Mouse (Mus musculus): ENCODE results near the gene Prss40.

The Prss40 gene

DNA sequence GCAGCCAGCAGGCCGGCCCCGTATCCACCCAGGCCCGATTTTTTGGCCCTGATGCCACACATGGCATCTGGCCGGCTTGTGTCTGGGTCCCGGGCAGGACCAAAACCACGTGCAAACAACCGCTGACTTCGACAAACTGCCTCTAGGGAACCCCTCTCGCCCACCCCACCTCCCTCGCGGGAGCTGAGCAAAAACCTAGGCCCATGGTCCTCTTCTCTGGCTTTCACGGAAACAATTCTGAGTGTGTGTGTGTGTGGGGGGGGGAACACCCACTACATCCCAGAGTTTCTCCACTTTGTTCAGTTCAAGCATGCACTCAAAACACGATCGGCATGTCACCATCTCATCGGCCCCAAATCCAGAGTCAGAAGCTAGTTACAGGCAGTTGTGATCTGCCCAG lies at the start of gene Prss40:
Gene Prss40, minus strand, starts transcription at position 101 of the 400 bp plus-strand sequence.
- no peak for DNase-seq (ENCODE audit: low spot score in 2 of 2)

DNA sequence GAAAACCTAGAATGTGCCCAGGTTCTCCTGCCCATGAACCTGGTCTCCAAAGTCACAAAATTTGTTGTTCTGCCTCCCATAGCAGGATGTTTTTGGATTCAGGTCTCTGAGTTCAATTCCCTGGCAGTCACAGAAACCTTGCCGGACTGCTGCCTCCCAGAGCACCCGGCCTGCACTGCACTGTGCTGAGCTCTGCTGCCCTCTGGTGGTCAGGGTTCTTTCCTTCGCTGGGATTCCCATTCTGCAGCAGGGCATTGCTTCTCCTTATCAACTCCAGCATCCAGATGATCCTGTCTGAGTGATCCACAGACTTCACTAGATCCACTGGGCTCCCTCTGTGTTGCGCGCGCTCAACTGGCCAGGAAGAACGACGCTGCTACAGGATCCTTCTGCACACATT lies 41.6 kb upstream of the Prss40 start:
- peak in 1 of 2 experiments; percentile 54 for DNase-seq (ENCODE audit: low spot score in 2 of 2)

DNA sequence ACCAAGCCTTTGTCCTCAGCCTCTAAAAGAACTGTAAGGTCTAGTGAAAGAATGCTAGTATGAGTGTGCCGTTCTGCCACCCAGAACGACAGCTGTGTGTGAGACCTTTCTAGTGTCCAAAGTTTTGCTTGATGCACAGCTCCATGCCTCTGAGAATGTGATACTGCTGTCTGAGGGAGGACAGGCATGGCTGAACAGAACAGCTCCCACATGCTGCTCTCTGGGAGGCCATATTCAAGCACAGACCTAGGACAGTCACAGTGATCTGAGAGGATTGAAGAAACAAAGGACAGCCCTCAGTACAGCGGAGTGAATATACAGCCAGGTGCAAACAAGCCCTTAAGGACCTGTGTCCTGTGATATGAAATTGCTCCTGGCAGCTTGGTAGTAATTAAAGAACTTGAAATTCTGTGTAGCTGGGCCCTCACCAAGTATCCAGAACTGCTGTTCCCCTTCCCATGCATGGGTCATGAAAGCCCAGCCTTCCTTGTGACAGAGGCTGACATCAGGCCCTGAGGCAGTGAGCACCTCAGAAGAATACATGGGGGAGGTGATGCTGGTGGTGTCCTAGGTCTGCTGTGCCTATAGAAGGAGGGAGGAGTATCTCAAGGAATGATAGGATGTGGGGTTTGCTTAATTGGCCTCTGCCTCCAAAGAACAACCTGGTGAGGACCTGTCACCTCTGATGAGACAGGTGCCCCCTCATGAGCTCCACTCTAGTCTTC lies 40.7 kb upstream of the Prss40 start:
- DNase-seq (ENCODE audit: low spot score in 2 of 2): no peak

DNA sequence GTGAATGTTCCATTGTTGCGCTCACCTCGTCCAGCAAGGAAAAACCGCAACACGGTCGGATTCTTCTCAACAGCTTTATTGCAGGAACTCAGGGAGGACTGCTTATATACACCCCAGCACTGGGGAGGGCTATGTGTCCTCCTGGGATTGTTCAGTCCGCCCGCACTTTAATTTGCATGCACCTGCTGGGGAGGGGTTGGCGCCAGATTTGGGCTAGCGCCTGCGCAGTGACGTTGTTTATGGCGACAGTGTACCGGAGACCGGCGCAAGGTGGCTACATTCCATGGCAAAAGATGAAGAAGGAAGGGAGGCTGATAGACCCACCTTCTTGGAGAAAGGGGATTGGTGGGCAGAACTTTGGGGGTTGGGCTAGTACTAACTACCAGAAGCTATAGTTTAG lies 39.3 kb upstream of the Prss40 start:
- DNase-seq (ENCODE audit: low spot score in 2 of 2): no peak

DNA sequence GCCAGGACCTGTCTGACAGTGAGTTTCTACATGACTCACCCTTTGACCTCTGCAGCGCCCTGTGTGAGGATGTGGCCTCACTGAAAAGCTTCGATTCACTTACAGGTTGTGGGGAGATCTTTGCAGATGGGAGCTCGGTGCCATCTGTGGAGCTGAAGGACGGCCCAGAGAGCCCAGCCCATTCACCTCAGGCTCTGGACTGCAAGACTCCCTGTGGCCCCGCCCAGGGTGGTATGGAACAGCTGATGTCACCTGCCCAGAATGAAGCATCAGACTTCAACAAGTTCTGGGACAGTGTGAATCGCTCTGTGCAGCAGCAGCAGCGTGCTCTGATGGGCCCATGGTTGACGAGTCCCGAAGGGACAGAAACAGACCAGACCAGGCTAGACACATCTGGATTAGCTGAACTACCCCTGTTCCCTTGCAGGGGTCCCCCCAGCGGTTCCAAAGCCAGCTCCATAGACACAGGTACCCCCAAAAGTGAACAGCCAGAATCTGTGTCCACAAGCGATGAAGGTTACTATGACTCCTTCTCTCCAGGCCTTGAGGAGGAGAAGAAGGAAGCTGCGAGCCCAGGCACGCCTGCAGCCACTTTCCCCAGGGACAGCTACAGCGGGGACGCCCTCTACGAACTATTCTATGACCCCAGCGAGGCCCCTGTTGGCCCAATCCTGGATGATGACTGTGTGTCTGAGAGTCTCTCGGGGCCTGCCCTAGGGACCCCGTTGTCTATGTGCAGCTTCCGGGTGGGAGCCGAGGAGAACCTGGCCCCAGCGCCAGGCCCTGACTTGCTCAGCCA lies 26.8 kb upstream of the Prss40 start:
- no peak for DNase-seq (ENCODE audit: low spot score in 2 of 2)

DNA sequence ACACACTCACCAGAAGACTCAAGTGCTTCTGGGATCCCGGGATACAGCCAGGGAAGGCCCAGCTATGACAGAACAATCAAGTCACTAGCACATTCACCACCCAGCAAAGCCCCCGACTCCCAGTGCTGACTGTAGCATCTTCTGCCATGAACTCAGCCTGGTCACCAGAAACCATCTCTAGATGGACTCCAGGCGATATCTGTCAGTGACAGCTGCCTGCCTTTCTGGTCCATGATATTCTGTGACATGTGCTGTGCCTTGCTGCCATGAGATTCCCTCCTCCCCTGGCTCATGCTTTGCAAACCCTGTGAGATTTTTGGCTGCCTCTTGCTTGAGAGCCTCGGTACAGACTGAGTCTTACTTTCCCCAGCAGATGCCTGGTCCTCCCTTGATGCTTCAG lies 24.0 kb upstream of the Prss40 start:
- no peak for DNase-seq (ENCODE audit: low spot score in 2 of 2)

DNA sequence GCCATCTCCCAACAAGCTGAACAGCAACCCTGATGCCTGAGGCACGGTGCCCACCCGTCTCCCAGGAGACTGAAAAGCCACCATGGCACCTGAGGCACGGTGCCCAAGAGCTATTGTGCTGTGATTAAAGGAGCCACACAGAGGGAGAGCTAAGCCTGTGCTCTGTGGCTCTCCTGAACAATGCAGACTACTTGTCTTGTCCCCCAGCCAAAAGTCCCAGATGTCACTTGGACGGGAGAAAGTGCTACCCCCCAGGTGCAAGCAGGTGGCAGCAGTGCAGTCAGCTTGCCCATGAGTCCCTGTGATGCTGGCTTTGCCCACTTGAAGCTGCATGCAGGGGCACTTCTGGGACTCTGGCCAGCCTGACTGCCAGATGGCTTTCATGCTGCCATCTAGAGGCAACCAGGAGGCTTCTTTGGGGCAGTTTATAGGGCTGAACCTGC lies 23.1 kb upstream of the Prss40 start:
- DNase-seq (ENCODE audit: low spot score in 2 of 2): peak; percentile 55

DNA sequence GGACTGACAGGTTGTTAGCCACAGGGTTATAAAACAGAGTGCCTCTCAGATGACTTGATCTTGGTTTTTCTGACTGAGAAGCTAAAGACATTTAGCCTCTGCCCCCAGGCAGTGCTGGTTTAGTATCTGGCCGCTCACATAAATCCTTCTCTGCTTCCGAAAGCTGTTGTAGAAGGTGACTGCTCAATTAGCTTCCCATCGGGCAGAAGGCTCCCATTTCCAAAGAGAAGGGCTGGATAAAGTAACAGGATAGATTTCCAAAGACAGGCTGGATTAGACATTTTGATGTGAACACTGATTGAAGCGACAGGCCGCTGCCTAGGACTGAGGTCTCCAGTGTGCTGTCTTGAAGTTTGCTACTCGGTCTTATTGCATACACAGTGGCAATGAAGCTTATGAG lies 21.5 kb upstream of the Prss40 start:
- no peak for DNase-seq (ENCODE audit: low spot score in 2 of 2)

DNA sequence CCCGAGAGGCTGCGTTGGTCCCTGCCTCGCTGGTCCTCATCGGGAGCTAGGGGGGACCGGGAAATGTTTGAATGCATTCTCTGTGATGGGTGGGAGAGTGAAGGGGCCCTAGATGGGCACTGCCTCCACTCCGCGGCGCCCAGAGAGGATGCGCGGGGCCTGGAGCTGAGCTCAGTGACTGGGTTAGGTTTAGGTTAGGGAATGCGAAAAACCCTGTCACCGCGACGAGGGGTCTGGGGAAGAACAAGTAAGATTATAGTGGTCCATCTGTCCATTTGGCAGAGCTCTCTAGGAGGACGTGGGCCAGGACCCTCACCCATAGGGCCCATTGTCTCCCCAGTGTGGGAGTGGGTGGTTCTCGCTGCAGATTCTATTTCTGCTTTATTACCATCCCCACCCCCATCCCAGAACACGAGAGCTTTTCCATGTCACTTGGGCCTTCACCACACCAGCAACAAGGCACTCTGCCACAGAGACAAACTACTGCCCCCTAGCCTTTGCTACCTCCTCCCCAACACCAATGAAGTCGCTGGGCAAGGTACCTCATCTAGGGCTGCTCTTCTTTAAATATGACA lies 19.1 kb upstream of the Prss40 start:
- DNase-seq (ENCODE audit: low spot score in 2 of 2): no peak

DNA sequence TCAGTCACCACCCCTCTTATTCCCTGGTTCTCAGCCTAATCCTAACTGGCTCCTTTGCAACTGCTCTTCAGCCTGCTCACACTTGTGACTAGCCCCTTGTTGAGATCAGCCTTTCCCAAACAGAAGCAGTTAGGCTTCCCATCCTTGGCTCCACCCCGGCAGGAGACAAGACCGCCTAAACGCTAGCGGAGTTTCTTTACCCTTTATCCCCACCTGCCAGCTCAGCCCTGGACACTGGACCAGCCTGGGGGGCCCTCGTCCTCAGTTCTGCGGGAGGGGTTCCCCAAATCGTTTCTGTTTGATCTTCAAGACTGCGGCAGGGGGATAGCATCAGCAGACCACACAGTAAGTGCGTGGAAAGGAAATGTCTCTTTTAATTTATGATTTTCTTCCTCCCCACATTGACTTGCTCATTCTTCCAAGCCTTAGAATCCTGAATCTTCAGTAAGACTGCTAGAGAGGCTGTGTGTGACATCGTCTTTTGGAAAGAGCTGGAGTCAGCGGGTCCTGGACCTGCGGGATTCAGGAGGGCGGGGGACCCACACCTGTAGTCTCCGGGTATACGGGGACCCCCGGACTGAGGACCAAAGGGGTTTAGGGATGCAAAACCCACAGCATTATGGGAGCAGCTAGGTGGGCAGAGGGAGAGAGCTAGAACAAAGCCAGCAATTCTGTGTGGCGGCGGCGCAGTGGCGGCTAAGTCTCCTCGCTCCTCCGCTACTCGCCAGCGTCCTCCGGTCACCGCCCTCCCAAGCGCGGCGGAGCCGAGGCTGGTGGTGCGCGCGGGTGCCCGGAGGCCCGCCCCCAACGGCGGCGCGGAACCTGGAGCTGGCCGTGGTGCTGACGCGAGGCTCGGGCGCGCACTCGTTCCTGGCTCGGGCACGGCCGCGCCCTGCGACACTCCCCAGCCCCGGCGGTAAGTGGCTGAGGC lies 18.4 kb upstream of the Prss40 start, which contains the start of gene Amer3:
Gene Amer3, plus strand, starts transcription at position 807 of the 931 bp plus-strand sequence.
- peak; percentile 68 to 81 for DNase-seq (ENCODE audit: low spot score in 2 of 2)

DNA sequence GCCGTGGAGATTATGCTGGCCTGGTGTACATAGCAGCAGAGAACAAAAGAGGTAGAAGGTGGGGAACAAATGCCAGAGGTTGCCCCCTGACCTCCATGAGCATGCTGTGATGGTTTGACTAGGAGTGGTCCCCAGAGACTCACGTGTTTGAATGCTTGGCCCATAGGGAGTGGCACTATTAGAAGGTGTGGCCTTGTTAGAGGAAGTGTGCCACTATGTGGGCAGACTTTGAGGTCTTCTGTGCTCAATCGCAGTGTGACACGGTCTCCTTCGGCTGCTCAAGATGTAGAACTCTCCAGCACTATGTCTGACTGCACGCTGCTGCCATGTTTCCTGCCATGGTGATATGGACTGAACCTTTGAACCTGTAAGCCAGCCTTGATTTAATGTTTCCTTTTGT lies 12.5 kb upstream of the Prss40 start:
- DNase-seq (ENCODE audit: low spot score in 2 of 2): no peak

DNA sequence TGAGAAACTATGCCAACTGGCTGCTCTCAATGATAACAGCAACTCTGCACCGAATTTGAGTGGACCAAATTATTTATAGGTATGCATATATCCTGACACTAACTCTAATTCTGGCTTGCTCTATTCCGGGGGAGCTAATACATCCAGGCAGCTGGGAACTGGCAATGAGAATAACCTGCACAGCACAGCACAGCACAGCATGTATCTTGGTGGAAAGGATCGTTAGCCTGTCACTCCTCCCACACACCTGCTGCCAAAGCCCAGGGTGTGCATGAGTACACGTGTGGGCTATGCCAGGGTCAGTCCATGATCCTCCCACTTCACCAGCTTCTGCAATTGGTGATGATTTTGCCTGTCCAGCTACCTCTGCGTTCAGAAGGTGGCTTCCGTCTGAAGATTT lies 10.7 kb upstream of the Prss40 start:
- peak in 1 of 2 experiments; percentile 25 for DNase-seq (ENCODE audit: low spot score in 2 of 2)

DNA sequence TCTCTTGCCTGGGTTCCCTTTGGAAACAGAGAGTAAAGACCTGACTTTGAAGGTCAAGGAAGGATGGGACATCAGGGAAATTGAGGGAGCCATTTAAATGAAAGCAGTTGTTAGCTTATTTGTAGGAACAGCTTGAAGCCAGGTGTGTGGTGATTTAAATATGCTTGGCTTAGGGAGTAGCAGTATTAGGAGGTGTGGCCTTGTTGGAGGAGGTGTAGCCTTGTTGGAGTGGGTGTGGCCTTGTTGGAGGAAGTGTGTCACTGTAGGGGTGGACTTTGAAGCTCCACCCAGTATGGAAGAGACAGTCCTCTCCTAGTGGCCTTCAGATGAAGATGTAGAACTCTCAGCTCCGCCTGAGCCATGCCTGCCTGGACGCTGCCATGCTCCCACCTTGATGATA lies 9.1 kb upstream of the Prss40 start:
- DNase-seq (ENCODE audit: low spot score in 2 of 2): no peak

DNA sequence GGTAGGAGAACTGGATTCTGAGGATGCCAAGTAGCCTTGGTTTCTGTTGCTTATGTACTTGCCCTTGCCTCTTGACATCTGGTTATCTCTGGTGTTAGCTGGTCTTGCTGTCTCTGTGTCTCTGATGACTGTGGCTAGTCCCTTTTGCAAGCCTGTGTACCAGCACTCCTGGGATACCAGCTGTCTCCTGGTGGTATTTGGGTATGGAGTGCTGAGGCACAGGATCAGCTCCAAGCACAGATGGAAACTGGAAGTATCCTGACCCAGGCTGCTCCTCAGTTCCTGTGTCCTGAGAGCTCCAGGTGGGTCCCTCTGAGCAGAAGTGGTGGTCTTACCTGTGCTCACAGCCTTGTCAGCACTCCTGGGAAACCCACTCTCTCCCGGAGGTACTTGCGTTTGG lies 7.4 kb upstream of the Prss40 start:
- no peak for DNase-seq (ENCODE audit: low spot score in 2 of 2)

DNA sequence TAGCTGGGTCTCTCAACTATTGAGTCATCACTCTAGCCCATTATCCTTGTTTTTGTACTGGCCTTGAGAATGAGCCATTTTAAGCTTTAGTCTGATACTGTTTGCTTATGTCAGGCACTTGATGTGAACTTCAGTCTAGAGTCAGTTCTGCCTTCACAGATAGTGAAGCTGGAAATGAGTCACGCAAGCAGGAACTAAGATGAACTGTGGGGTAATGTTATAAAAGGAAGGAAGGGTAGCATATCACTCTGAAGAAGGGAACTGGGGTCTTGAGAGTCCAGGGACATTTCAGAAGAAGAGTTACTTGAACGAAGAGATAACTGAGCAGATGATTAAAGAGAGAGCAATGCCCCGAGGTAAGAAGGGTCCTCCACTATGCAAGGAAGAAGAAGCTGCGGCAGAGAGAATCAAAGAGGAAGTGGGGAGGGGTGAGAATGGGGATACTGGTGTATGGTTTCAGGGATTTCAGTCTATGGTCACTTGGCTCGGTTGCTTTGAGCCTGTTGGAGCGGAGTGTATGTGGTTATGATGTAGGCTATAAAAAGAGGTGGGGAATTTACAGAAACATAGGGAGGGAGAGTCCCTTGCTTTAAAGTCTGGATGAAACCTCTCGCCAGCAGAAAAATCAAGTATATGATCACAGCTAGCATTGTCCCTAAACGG lies 3.8 kb upstream of the Prss40 start:
- DNase-seq (ENCODE audit: low spot score in 2 of 2): no peak

DNA sequence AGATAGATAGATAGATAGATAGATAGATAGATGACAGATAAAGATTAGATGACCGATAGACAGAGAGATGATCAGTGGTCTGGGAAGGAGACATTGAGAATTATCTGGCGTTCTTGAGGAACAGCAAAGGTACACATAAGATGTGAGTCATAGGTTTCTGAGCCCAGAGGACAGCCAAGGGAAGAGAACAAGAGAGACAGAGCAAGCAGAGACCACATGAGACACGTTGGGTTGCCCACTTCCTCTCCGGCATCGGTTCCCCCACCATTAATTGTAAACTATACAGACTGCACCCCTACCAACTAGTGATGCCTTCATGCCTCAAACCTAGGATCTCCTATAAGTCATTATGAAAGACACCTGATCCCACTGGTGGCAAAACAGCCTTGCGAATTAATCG lies 6.5 kb downstream of the Prss40 start:
- no peak for DNase-seq (ENCODE audit: low spot score in 2 of 2)

DNA sequence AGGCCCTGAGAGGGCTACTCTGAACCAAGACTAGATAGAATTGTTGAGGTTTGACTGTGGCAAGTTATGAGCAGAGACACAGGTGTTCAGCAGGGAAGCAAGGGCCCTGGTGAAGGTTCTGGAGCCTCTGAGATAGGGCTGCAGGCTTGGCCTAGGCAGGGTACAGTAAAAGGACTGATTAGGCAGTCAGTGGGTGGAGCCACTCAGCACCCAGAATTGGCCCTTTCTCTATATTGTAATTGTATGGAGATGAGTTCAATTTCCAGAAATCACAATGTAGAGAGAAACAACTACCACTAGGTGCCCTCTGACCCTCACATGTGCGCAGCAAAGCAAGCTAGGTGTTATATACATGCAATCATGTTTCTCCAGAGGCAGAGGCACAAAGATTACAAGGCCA lies 7.1 kb downstream of the Prss40 start:
- no peak for DNase-seq (ENCODE audit: low spot score in 2 of 2)

DNA sequence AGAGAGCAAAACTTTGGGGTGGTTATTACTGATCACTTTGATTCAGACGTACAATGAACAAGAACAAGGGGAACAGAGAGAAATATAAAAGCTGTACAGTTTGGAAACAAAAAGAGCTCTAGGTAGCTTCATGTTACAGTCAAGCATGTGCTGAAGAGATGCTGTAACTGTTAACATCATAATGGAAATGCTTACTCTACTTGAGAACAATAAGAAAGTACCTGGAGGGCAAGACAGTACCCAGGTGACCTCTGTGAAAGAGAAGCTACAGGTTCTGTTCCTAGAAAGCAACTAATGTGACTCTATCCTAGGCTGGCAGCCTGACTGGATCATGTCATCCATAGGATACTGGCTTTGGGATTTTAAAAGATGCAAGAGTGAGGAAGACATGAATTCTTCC lies 13.7 kb downstream of the Prss40 start:
- no peak for DNase-seq (ENCODE audit: low spot score in 2 of 2)

DNA sequence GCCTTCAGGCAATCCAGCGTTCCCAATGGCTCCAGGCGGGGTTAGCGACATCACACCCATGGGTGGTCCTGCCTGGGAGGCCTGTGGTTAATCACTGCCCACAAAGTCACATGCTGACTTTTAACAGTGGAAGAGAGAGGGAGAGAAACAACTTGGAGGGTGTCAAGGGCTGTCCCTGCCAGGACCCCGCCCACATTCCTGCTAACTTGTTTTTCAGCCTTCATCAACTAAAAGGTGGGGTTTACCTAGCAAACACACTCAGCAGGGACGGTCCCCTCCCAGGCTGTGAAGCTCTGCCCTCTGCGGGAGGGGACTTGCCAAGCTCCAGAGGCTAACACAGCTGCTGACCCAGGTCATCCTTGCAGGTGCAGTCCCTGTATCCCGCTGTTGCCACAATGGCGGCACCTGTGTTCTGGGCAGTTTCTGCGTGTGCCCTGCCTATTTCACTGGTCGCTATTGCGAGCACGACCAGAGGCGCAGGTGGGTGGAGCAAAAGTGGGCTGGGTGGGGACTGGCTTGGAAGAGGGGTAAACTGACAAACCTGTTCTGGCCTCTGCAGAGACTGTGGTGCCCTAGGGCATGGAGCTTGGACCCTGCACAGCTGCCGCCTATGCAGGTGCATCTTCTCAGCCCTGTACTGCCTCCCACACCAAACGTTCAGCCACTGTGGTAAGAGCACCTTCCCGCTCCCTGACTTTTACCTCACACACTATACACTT lies 23.8 kb downstream of the Prss40 start:
- DNase-seq (ENCODE audit: low spot score in 2 of 2): no peak

DNA sequence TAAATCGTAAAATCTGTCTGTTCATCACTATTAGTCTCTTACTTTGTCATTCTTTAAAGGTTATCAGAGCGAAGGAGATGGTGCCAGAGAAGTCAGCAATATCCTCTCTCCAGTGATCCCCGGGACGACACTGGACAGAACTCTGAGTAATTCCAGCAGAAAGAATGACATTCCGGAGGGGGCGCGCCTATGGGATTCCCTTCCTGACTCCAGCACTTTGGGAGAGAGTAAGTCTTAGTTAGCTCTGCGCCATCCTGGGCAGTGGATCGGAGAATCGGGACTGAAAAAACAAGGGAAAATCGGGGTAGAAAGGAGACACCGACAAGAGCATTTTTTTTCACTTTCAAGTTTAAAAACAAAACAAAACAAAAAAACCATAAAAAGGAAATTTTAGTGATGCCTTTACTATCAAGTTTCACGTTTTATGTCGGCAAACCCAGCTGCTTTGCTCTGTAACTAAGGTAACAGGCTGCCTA lies 24.4 kb downstream of the Prss40 start:
- no peak for DNase-seq (ENCODE audit: low spot score in 2 of 2)

Data from frontal cortex, postnatal 10 days (tissue).